Mouse (Mus musculus): ENCODE results near the gene Capn13. TPM values are rescaled to one million over a fixed set of nuclear protein-coding genes. Genes with fewer than 3 reads are reported as not detected.
"Not testable (repeated sequence)": the region's sequence is repeated elsewhere in the genome, so short reads cannot be mapped to it uniquely, and the experiment has no call there.

The Capn13 gene
- polyA plus RNA-seq, 1 experiment: not detected

DNA sequence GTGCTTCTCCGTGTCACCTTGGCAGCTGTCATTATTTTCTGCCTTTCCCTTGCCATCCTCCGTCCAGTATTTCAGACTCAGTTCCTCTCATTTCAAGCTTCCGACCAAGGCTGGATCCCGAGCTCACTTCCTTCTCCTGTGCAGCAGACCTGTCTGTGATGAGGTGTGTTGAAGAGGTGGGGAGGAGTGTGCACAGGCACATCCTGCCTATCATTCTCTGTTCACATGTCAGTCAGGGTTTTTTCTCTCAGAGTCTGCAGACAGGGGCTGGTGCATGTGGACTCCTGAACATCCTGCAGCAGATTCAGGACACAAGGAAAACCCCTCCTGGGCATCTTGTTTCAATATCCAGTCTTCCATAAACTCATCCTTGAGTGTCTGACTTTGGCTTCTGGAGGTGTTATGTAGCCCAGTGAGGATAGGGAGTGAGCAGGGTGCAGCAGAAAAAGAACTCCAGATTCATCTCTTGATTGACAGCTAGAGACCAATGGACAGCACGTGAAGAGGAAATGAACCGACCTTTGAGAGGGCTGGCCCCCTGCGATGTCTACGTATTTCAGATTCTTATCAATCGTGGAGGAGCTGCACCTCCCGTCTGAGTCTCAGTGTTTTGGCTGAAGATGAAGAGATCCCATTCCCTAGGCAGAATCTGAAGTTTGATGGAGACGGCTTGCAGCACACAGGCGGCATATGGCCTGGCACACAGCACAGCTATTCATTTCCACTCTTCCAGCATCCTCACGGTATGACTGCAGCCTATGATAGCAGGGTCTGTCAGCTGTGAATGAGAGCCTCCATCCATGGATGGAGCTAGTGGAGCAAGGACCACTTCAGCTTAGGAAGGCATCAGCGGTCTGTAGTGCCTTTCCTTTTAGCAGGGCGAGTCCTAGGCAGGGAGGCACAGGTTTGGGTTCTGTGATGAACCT is 129.5 kb downstream of the Capn13 start:
- H3K4me3 ChIP-seq (ENCODE audit: insufficient read depth, low read length): peak overlapping the region; percentile 10
- H3K4me1 ChIP-seq (ENCODE audit: control insufficient read depth, insufficient read depth, low read length): peaks cover 12% of the 10 kb centered on the region
- peak overlapping the region; percentile 71 for H3K27ac ChIP-seq (ENCODE audit: insufficient read depth, low read length)
- no peak for TF ChIP-seq POLR2A (IDR thresholded peaks at IDR 0.05; ENCODE audit: extremely low read depth, insufficient read depth, low read length)

- Histone ChIP-seq H3K27ac (ENCODE audit: insufficient read depth, low read length) (no peak overlapping the region), H3K4me3 (ENCODE audit: insufficient read depth, low read length) (no peak overlapping the region), H3K4me1 (ENCODE audit: control insufficient read depth, insufficient read depth, low read length) (peaks cover 3% of the 10 kb centered on the region)
- TF ChIP-seq CTCF (IDR thresholded peaks at IDR 0.05; ENCODE audit: extremely low read depth, insufficient read depth, low read length): no peak
- TF ChIP-seq POLR2A (IDR thresholded peaks at IDR 0.05; ENCODE audit: extremely low read depth, insufficient read depth, low read length): no peak
Measured at GRCm38 (mm10) chr17:73263077-73263501, 137.6 kb downstream of the Capn13 start.

DNA sequence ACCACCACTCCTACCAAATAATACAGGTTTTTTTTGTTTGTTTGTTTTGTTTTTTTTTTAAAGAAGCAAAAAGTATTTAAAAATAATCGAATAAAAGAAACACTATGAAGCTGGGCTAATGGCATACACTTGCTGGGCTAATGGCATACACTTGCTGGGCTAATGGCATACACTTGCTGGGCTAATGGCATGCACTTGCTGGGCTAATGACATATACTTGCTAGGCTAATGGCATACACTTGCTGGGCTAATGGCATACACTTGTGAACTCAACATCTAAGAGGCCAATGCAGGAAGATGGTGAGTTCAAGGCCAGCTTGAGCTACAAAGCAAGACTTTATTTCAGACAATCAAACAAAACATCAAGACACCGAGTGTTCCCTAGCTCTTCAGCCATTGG is 138.1 kb downstream of the Capn13 start:
- H3K4me3 ChIP-seq (ENCODE audit: insufficient read depth, low read length): no peak overlapping the region
- no peak for TF ChIP-seq POLR2A (IDR thresholded peaks at IDR 0.05; ENCODE audit: extremely low read depth, insufficient read depth, low read length)
- no peak for TF ChIP-seq CTCF (IDR thresholded peaks at IDR 0.05; ENCODE audit: extremely low read depth, insufficient read depth, low read length)
- H3K4me1 ChIP-seq (ENCODE audit: control insufficient read depth, insufficient read depth, low read length): peaks cover 3% of the 10 kb centered on the region
- H3K27ac ChIP-seq (ENCODE audit: insufficient read depth, low read length): no peak overlapping the region

GRCm38 (mm10) chr17:73259258-73259657 is 141.4 kb downstream of the Capn13 start:
- H3K4me1 ChIP-seq (ENCODE audit: control insufficient read depth, insufficient read depth, low read length); H3K27ac ChIP-seq (ENCODE audit: insufficient read depth, low read length); H3K4me3 ChIP-seq (ENCODE audit: insufficient read depth, low read length): not testable (repeated sequence)

- Histone ChIP-seq H3K4me1 (ENCODE audit: control insufficient read depth, insufficient read depth, low read length) (peaks cover 1% of the 10 kb centered on the region), H3K4me3 (ENCODE audit: insufficient read depth, low read length) (no peak overlapping the region), H3K27ac (ENCODE audit: insufficient read depth, low read length) (no peak overlapping the region)
- TF ChIP-seq CTCF (IDR thresholded peaks at IDR 0.05; ENCODE audit: extremely low read depth, insufficient read depth, low read length) (no peak), POLR2A (IDR thresholded peaks at IDR 0.05; ENCODE audit: extremely low read depth, insufficient read depth, low read length) (no peak)
Measured at GRCm38 (mm10) chr17:73258620-73259019, 142.0 kb downstream of the Capn13 start.

Data from cortical plate, adult 2 months (tissue).